Comparison of ENCODE assay signal across 19 mouse cellular contexts in the genomic region with DNA sequence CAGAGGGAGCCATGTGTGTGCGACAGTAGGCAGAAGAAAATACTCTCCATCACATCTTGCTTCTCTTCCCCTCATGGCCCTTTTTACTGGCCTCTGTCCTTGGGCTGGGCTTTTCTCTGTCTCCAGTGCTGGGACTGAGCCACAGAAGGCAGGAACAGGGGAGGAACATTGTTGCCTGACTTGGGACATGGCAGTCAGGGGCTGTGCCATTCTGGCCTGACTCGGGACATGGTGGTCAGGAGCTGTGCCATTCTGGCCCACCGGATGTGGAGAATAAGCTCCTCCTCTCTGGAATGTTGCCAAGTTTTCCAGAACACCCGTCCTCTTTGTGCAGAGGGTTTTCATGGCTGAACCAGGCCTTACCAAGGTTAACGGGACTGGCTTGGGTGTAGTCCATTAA. TPM values are rescaled to one million over a fixed set of nuclear protein-coding genes. Genes with fewer than 3 reads are reported as not detected.
DNase-seq lines count a peak whose midpoint lies in the region; ATAC-seq and TF ChIP-seq lines count a peak whose summit lies in the region.
"Had no signal": no experiment of that assay in that cellular context is flagged by ENCODE, and none has a peak within 500 bp of the region (broad histone marks: within the 10 kb centered on the region; RNA-seq: fewer than 3 reads in every experiment).

No protein-coding gene starts in this region.

- no peak for DNase-seq in hindbrain, embryonic 10.5 days (ENCODE audit: low spot score)
- DNase-seq in midbrain, postnatal 0 days (ENCODE audit: low spot score): peak; percentile 48
- DNase-seq in hindbrain, embryonic 14.5 days (ENCODE audit: low spot score): peak; percentile 35
- no peak for DNase-seq in cerebellum, adult 2 months
- DNase-seq: adrenal gland, postnatal 14 days; cerebellum, adult 18-20 months; forebrain, postnatal 0 days; gastrocnemius, postnatal 14 days; heart, adult 2 months; heart, postnatal 36 days had no signal

- H3K27me3 ChIP-seq in hindbrain, embryonic 12.5 days: no peaks in the 10 kb centered on the region
- H3K27me3 ChIP-seq in hindbrain, embryonic 10.5 days (ENCODE audit: insufficient read depth, poor library complexity, severe bottlenecking): no peaks in the 10 kb centered on the region
- no peaks in the 10 kb centered on the region for H3K27me3 ChIP-seq in midbrain, postnatal 0 days (ENCODE audit: insufficient read depth, low read length)
- no peaks in the 10 kb centered on the region for H3K27me3 ChIP-seq in midbrain, embryonic 15.5 days (replicated peaks)
- H3K27me3 ChIP-seq in hindbrain, embryonic 14.5 days (ENCODE audit: control insufficient read depth, insufficient read depth, low read length): no peaks in the 10 kb centered on the region
- no peaks in the 10 kb centered on the region for H3K27me3 ChIP-seq in cerebellum, adult 2 months (ENCODE audit: control insufficient read depth, insufficient read depth, low read length)
- H3K27me3 ChIP-seq: forebrain, embryonic 12.5 days; intestine, embryonic 15.5 days; Patski had no signal

- no peak overlapping the region for H3K27ac ChIP-seq in hindbrain, embryonic 12.5 days
- H3K27ac ChIP-seq in hindbrain, embryonic 10.5 days: no peak overlapping the region
- H3K27ac ChIP-seq in midbrain, postnatal 0 days (ENCODE audit: low read depth, low read length): no peak overlapping the region
- H3K27ac ChIP-seq in midbrain, embryonic 15.5 days: no peak overlapping the region
- H3K27ac ChIP-seq in hindbrain, embryonic 14.5 days: no peak overlapping the region
- H3K27ac ChIP-seq in cerebellum, adult 2 months (ENCODE audit: insufficient read depth, low read length): no peak overlapping the region
- H3K27ac ChIP-seq: forebrain, embryonic 12.5 days; heart, adult 2 months; heart, embryonic 13.5 days; intestine, embryonic 15.5 days had no signal

- peaks cover 10% of the 10 kb centered on the region; the same call in 1 of the 2 replicates for H3K36me3 ChIP-seq in hindbrain, embryonic 12.5 days
- H3K36me3 ChIP-seq in hindbrain, embryonic 10.5 days: peaks cover 96% of the 10 kb centered on the region
- no peaks in the 10 kb centered on the region for H3K36me3 ChIP-seq in midbrain, postnatal 0 days (ENCODE audit: insufficient read depth, low read length)
- no peaks in the 10 kb centered on the region for H3K36me3 ChIP-seq in midbrain, embryonic 15.5 days (replicated peaks)
- H3K36me3 ChIP-seq in hindbrain, embryonic 14.5 days (replicated peaks; ENCODE audit: control insufficient read depth, insufficient read depth): no peaks in the 10 kb centered on the region; the same call in 1 of the 2 replicates
- H3K36me3 ChIP-seq: heart, embryonic 13.5 days; intestine, embryonic 15.5 days had no signal

- peaks cover 5% of the 10 kb centered on the region for H3K4me1 ChIP-seq in hindbrain, embryonic 12.5 days
- peaks cover 10% of the 10 kb centered on the region for H3K4me1 ChIP-seq in hindbrain, embryonic 10.5 days (replicated peaks)
- H3K4me1 ChIP-seq in midbrain, postnatal 0 days (ENCODE audit: insufficient read depth, low read length): no peaks in the 10 kb centered on the region
- H3K4me1 ChIP-seq in midbrain, embryonic 15.5 days: 0 out of 2 replicates have a peak, but pooled peaks cover 3% of the 10 kb centered on the region
- H3K4me1 ChIP-seq in hindbrain, embryonic 14.5 days (replicated peaks; ENCODE audit: control insufficient read depth, insufficient read depth, low read length): 0 out of 2 replicates have a peak, but pooled peaks cover 8% of the 10 kb centered on the region
- peaks cover 11% of the 10 kb centered on the region for H3K4me1 ChIP-seq in cerebellum, adult 2 months (ENCODE audit: control insufficient read depth, insufficient read depth, low read length)
- H3K4me1 ChIP-seq: intestine, embryonic 15.5 days had no signal

- H3K9ac ChIP-seq in hindbrain, embryonic 12.5 days: no peak overlapping the region
- no peak overlapping the region for H3K9ac ChIP-seq in midbrain, postnatal 0 days (replicated peaks; ENCODE audit: low read length, poor library complexity, severe bottlenecking)
- H3K9ac ChIP-seq in midbrain, embryonic 15.5 days: no peak overlapping the region
- H3K9ac ChIP-seq in hindbrain, embryonic 14.5 days: no peak overlapping the region
- H3K9ac ChIP-seq: forebrain, embryonic 12.5 days; forebrain, postnatal 0 days; heart, embryonic 13.5 days; intestine, embryonic 15.5 days had no signal

- no peak overlapping the region for H3K4me3 ChIP-seq in hindbrain, embryonic 12.5 days
- no peak overlapping the region for H3K4me3 ChIP-seq in hindbrain, embryonic 10.5 days
- no peak overlapping the region for H3K4me3 ChIP-seq in midbrain, postnatal 0 days (ENCODE audit: low read depth, low read length)
- no peak overlapping the region for H3K4me3 ChIP-seq in midbrain, embryonic 15.5 days
- H3K4me3 ChIP-seq in hindbrain, embryonic 14.5 days (replicated peaks; ENCODE audit: low read length): no peak overlapping the region
- no peak overlapping the region for H3K4me3 ChIP-seq in cerebellum, adult 2 months (replicated peaks; ENCODE audit: insufficient read depth, low read depth, low read length)
- H3K4me3 ChIP-seq: forebrain, embryonic 12.5 days; heart, adult 2 months; heart, embryonic 13.5 days; intestine, embryonic 15.5 days had no signal

- WGBS in hindbrain, embryonic 12.5 days: 71% methylated on average over 5 of the region's 5 CpGs
- WGBS in hindbrain, embryonic 10.5 days: 89% methylated on average over 5 of the region's 5 CpGs
- WGBS in midbrain, postnatal 0 days: 46% methylated on average over 5 of the region's 5 CpGs
- 60% methylated on average over 5 of the region's 5 CpGs for WGBS in midbrain, embryonic 15.5 days
- WGBS in hindbrain, embryonic 14.5 days: 57% methylated on average over 5 of the region's 5 CpGs
- 39% methylated on average over 5 of the region's 5 CpGs for WGBS in cerebellum, adult 2 months

- no peak overlapping the region for H3K4me2 ChIP-seq in hindbrain, embryonic 12.5 days (replicated peaks)
- no peak overlapping the region for H3K4me2 ChIP-seq in midbrain, postnatal 0 days (ENCODE audit: low read depth, low read length, poor library complexity, severe bottlenecking)
- no peak overlapping the region for H3K4me2 ChIP-seq in midbrain, embryonic 15.5 days
- H3K4me2 ChIP-seq in hindbrain, embryonic 14.5 days (replicated peaks): no peak overlapping the region
- H3K4me2 ChIP-seq: forebrain, embryonic 12.5 days; heart, embryonic 13.5 days; intestine, embryonic 15.5 days had no signal

- peak; percentile 30; the same call in 1 of the 2 replicates for ATAC-seq in hindbrain, embryonic 12.5 days (ENCODE audit: low FRiP score)
- peak; percentile 41; the same call in 1 of the 2 replicates for ATAC-seq in midbrain, postnatal 0 days (ENCODE audit: low FRiP score)
- ATAC-seq in midbrain, embryonic 15.5 days (replicated peaks): no peak
- ATAC-seq in hindbrain, embryonic 14.5 days (ENCODE audit: low FRiP score): no peak
- ATAC-seq: activated CD4-positive, CD25-positive, alpha-beta regulatory T cell, adult 4 months; forebrain, postnatal 0 days; intestine, embryonic 15.5 days; Patski had no signal

- H3K9me3 ChIP-seq in hindbrain, embryonic 12.5 days (replicated peaks): no peaks in the 10 kb centered on the region
- H3K9me3 ChIP-seq in hindbrain, embryonic 10.5 days: no peaks in the 10 kb centered on the region
- H3K9me3 ChIP-seq in midbrain, postnatal 0 days (ENCODE audit: low read length): no peaks in the 10 kb centered on the region
- no peaks in the 10 kb centered on the region for H3K9me3 ChIP-seq in midbrain, embryonic 15.5 days
- no peaks in the 10 kb centered on the region for H3K9me3 ChIP-seq in hindbrain, embryonic 14.5 days (ENCODE audit: control insufficient read depth, low read length)
- H3K9me3 ChIP-seq: forebrain, embryonic 12.5 days; heart, embryonic 13.5 days; intestine, embryonic 15.5 days had no signal

- TF ChIP-seq CTCF in midbrain, postnatal 0 days (IDR thresholded peaks at IDR 0.05): no peak
- TF ChIP-seq CTCF in cerebellum, adult 2 months (IDR thresholded peaks at IDR 0.05; ENCODE audit: borderline replicate concordance, insufficient read depth, low read depth, low read length): no peak

- TF ChIP-seq POLR2A in cerebellum, adult 2 months (IDR thresholded peaks at IDR 0.05; ENCODE audit: borderline replicate concordance, insufficient read depth, low read length): no peak

RNA-seq across cellular contexts. Expression of a gene that starts 21.2 kb away (rescaled TPM):
- 40.9 and 49.2 TPM in 2 replicates for polyA plus RNA-seq in hindbrain, embryonic 12.5 days (2016; fragmentation: Nextera tagmentation; extraction: Ambion mirVana)
- polyA plus RNA-seq in hindbrain, embryonic 10.5 days (2016; fragmentation: Nextera tagmentation; extraction: Ambion mirVana): 49.2 and 66.6 TPM in 2 replicates
- total RNA-seq in midbrain, postnatal 0 days (2014; rRNA removed): 12.6 and 15.0 TPM in 2 replicates
- polyA plus RNA-seq in midbrain, postnatal 0 days (2015; fragmentation: Nextera tagmentation; extraction: Ambion mirVana): 10.2 and 11.6 TPM in 2 replicates
- polyA plus RNA-seq in midbrain, embryonic 15.5 days (2015; fragmentation: Nextera tagmentation; extraction: Ambion mirVana): 16.1 and 17.2 TPM in 2 replicates
- 23.0 and 25.1 TPM in 2 replicates for polyA plus RNA-seq in hindbrain, embryonic 14.5 days (2014; fragmentation: Nextera tagmentation; extraction: Ambion mirVana)
- 16.9 and 17.0 TPM in 2 replicates for polyA plus RNA-seq in cerebellum, adult 2 months (2012; rRNA removed)
- total RNA-seq: gastrocnemius, adult 18-20 months had no signal
- polyA plus RNA-seq: activated CD4-positive, CD25-positive, alpha-beta regulatory T cell, adult 4 months; heart, adult 2 months; heart, embryonic 13.5 days; heart, postnatal 0 days; intestine, embryonic 15.5 days had no signal

Comparison
In these comparisons a context has a peak if more than half of its experiments do, and no peak if none do; other contexts are left out.
1. ATAC-seq: peak in hindbrain, embryonic 12.5 days (single experiment) and midbrain, postnatal 0 days (single experiment); none in midbrain, embryonic 15.5 days (single experiment) and hindbrain, embryonic 14.5 days (single experiment).
2. DNase-seq: peak in midbrain, postnatal 0 days (single experiment) and hindbrain, embryonic 14.5 days (single experiment); none in hindbrain, embryonic 10.5 days (single experiment) and cerebellum, adult 2 months (0 of 2).